Mouse (Mus musculus): Measurements from ENCODE around the gene Ppp1r13b. TPM values are rescaled to one million over a fixed set of nuclear protein-coding genes. Genes with fewer than 3 reads are reported as not detected.

Ppp1r13b gene
- total and polyA plus RNA-seq, 3 experiments, result 19.7 to 41.7 (median 28.1) TPM

DNA sequence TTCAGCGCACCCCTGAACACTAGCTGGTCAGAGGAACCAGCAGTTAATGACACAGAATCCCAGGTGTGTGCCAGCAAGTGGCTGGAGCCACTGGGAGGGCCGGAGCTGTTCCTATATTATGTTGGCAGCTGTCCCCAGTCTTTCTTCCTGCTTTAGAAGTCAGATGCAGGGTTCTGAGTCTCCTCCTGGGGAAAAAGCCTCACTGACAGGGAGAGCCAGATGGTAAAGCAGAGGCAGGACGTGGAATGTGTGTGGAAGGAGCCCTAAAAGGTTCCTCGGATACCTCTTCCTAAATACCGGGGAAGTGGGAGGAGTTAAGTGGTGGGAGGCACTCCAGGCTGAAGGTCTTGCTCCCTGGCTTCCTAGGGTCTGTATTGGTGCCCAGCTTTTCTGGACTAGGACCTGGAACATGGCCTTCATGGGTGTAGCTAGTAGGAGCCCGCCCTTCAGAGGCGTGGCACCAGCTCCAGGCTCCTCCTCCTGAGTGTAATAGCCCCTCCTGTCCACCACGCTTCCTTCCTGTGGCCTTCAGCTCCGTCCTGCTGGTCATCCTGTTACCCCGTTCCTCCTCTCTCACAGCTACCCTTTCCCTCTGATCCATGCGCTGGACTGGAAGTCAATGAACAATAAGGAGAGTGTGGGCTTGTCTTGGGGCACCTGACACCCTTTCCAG lies 25.3 kb upstream of the Ppp1r13b start:
- DNase-seq (ENCODE audit: low spot score) (no peak), ATAC-seq (ENCODE audit: extremely low read depth, insufficient number of reproducible peaks, low FRiP score, poor library complexity, severe bottlenecking) (no peak)
- H3K9me3 ChIP-seq (replicated peaks), result no peaks in the 10 kb centered on the region
- H3K27me3 ChIP-seq (ENCODE audit: insufficient read depth, low read length), result peaks cover 44% of the 10 kb centered on the region
- no peaks in the 10 kb centered on the region for H3K36me3 ChIP-seq (replicated peaks)
- H3K4me3 ChIP-seq (ENCODE audit: low read depth, low read length), result no peak overlapping the region
- TF ChIP-seq POLR2AphosphoS5 (IDR thresholded peaks at IDR 0.05; ENCODE audit: insufficient replicate concordance, low read depth, low read length) (no peak), TAL1 (conservative IDR thresholded peaks at IDR 0.05; ENCODE audit: low read depth, low read length) (no peak), GATA2 (IDR thresholded peaks at IDR 0.05; ENCODE audit: borderline replicate concordance, low read depth, low read length) (no peak)
- peaks cover 58% of the 10 kb centered on the region for H3K4me1 ChIP-seq (ENCODE audit: insufficient read depth, low read depth, low read length)

GRCm38 (mm10) chr12:111932513-111932912 lies 24.6 kb upstream of the Ppp1r13b start:
- H3K27me3 ChIP-seq (ENCODE audit: insufficient read depth, low read length), result peaks cover 50% of the 10 kb centered on the region
- no peaks in the 10 kb centered on the region for H3K36me3 ChIP-seq (replicated peaks)
- H3K9me3 ChIP-seq (replicated peaks), result no peaks in the 10 kb centered on the region
- peaks cover 51% of the 10 kb centered on the region for H3K4me1 ChIP-seq (ENCODE audit: insufficient read depth, low read depth, low read length)
- ATAC-seq (ENCODE audit: extremely low read depth, insufficient number of reproducible peaks, low FRiP score, poor library complexity, severe bottlenecking), result no peak
- H3K4me3 ChIP-seq (ENCODE audit: low read depth, low read length), result no peak overlapping the region
- TF ChIP-seq TAL1 (conservative IDR thresholded peaks at IDR 0.05; ENCODE audit: low read depth, low read length), result no peak
- no peak for TF ChIP-seq GATA2 (IDR thresholded peaks at IDR 0.05; ENCODE audit: borderline replicate concordance, low read depth, low read length)
- TF ChIP-seq POLR2AphosphoS5 (IDR thresholded peaks at IDR 0.05; ENCODE audit: insufficient replicate concordance, low read depth, low read length), result no peak
- no peak for TF ChIP-seq CTCF (IDR thresholded peaks at IDR 0.05; ENCODE audit: low read depth, low read length)
- TF ChIP-seq GATA1 (IDR thresholded peaks at IDR 0.05; ENCODE audit: borderline replicate concordance, low read length), result no peak
- no peak for DNase-seq (ENCODE audit: low spot score)

GRCm38 (mm10) chr12:111931411-111932025 lies 23.6 kb upstream of the Ppp1r13b start:
- TF ChIP-seq TAL1 (conservative IDR thresholded peaks at IDR 0.05; ENCODE audit: low read depth, low read length) (no peak), CTCF (IDR thresholded peaks at IDR 0.05; ENCODE audit: low read depth, low read length) (no peak), GATA2 (IDR thresholded peaks at IDR 0.05; ENCODE audit: borderline replicate concordance, low read depth, low read length) (no peak), POLR2AphosphoS5 (IDR thresholded peaks at IDR 0.05; ENCODE audit: insufficient replicate concordance, low read depth, low read length) (no peak)
- no peak for DNase-seq (ENCODE audit: low spot score)
- Histone ChIP-seq H3K36me3 (replicated peaks) (no peaks in the 10 kb centered on the region), H3K9me3 (replicated peaks) (no peaks in the 10 kb centered on the region), H3K27me3 (ENCODE audit: insufficient read depth, low read length) (peaks cover 59% of the 10 kb centered on the region), H3K4me1 (ENCODE audit: insufficient read depth, low read depth, low read length) (peaks cover 44% of the 10 kb centered on the region), H3K4me3 (ENCODE audit: low read depth, low read length) (no peak overlapping the region)
- ATAC-seq (ENCODE audit: extremely low read depth, insufficient number of reproducible peaks, low FRiP score, poor library complexity, severe bottlenecking), result no peak

- no peak; the same call in 1 of the 2 replicates for ATAC-seq (ENCODE audit: extremely low read depth, insufficient number of reproducible peaks, low FRiP score, poor library complexity, severe bottlenecking)
- Histone ChIP-seq H3K9me3 (replicated peaks) (no peaks in the 10 kb centered on the region), H3K27me3 (ENCODE audit: insufficient read depth, low read length) (peaks cover 67% of the 10 kb centered on the region), H3K36me3 (replicated peaks) (no peaks in the 10 kb centered on the region), H3K4me3 (ENCODE audit: low read depth, low read length) (no peak overlapping the region), H3K4me1 (ENCODE audit: insufficient read depth, low read depth, low read length) (peaks cover 37% of the 10 kb centered on the region)
- DNase-seq (ENCODE audit: low spot score), result no peak
- TF ChIP-seq POLR2AphosphoS5 (IDR thresholded peaks at IDR 0.05; ENCODE audit: insufficient replicate concordance, low read depth, low read length) (no peak), GATA1 (IDR thresholded peaks at IDR 0.05; ENCODE audit: borderline replicate concordance, low read length) (no peak), GATA2 (IDR thresholded peaks at IDR 0.05; ENCODE audit: borderline replicate concordance, low read depth, low read length) (no peak), TAL1 (conservative IDR thresholded peaks at IDR 0.05; ENCODE audit: low read depth, low read length) (no peak), CTCF (IDR thresholded peaks at IDR 0.05; ENCODE audit: low read depth, low read length) (no peak)
Measured at GRCm38 (mm10) chr12:111928411-111928966, 20.6 kb upstream of the Ppp1r13b start.

GRCm38 (mm10) chr12:111927338-111927737 lies 19.4 kb upstream of the Ppp1r13b start:
- Histone ChIP-seq H3K36me3 (replicated peaks) (no peaks in the 10 kb centered on the region), H3K27me3 (ENCODE audit: insufficient read depth, low read length) (peaks cover 58% of the 10 kb centered on the region), H3K4me3 (ENCODE audit: low read depth, low read length) (no peak overlapping the region), H3K4me1 (ENCODE audit: insufficient read depth, low read depth, low read length) (peaks cover 31% of the 10 kb centered on the region), H3K9me3 (replicated peaks) (no peaks in the 10 kb centered on the region)
- DNase-seq (ENCODE audit: low spot score) (no peak), ATAC-seq (ENCODE audit: extremely low read depth, insufficient number of reproducible peaks, low FRiP score, poor library complexity, severe bottlenecking) (no peak)
- no peak for TF ChIP-seq POLR2AphosphoS5 (IDR thresholded peaks at IDR 0.05; ENCODE audit: insufficient replicate concordance, low read depth, low read length)
- no peak for TF ChIP-seq GATA1 (IDR thresholded peaks at IDR 0.05; ENCODE audit: borderline replicate concordance, low read length)
- TF ChIP-seq GATA2 (IDR thresholded peaks at IDR 0.05; ENCODE audit: borderline replicate concordance, low read depth, low read length), result no peak
- no peak for TF ChIP-seq CTCF (IDR thresholded peaks at IDR 0.05; ENCODE audit: low read depth, low read length)
- no peak for TF ChIP-seq TAL1 (conservative IDR thresholded peaks at IDR 0.05; ENCODE audit: low read depth, low read length)

DNA sequence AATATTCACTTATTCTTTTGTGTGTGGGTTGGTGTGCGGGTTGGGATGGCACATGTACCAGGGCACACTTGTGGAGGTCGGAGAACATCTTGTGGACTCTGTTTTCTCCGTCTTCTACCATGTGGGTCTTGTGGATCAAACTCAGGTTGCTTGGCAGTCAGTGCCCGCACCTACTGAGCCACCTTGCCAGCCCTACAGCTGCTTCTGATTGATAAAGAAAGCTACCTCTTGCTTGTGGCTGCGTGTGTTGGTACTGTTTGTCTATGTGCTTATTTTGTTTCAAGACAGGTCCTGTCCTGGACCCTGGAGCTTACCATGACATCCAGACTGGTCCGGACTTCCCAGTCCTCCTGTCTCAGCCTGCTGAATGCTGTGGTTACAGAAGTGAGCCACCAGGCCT lies 15.2 kb upstream of the Ppp1r13b start:
- Histone ChIP-seq H3K27me3 (ENCODE audit: insufficient read depth, low read length) (peaks cover 62% of the 10 kb centered on the region), H3K4me3 (ENCODE audit: low read depth, low read length) (no peak overlapping the region), H3K9me3 (replicated peaks) (peaks cover 5% of the 10 kb centered on the region; the same call in 1 of the 2 replicates), H3K36me3 (replicated peaks) (no peaks in the 10 kb centered on the region), H3K4me1 (ENCODE audit: insufficient read depth, low read depth, low read length) (peaks cover 24% of the 10 kb centered on the region)
- no peak for ATAC-seq (ENCODE audit: extremely low read depth, insufficient number of reproducible peaks, low FRiP score, poor library complexity, severe bottlenecking)
- TF ChIP-seq GATA1 (IDR thresholded peaks at IDR 0.05; ENCODE audit: borderline replicate concordance, low read length), result no peak
- no peak for TF ChIP-seq CTCF (IDR thresholded peaks at IDR 0.05; ENCODE audit: low read depth, low read length)
- no peak; the same call in 1 of the 2 replicates for TF ChIP-seq TAL1 (conservative IDR thresholded peaks at IDR 0.05; ENCODE audit: low read depth, low read length)
- TF ChIP-seq POLR2AphosphoS5 (IDR thresholded peaks at IDR 0.05; ENCODE audit: insufficient replicate concordance, low read depth, low read length), result no peak
- TF ChIP-seq GATA2 (IDR thresholded peaks at IDR 0.05; ENCODE audit: borderline replicate concordance, low read depth, low read length), result no peak
- no peak for DNase-seq (ENCODE audit: low spot score)
